Mouse (Mus musculus) Patski (cell line): ENCODE measurements at regions not wholly inside any gene's neighbourhood (a gene's known extent, or its start where the extent isn't known, plus 50 kb on each side); places are given as distances from the start of the nearest gene placed in this dataset.

Source experiments
- ATAC-seq: fragments of 100-300 bp; one replicate; pipeline ENCODE4 v1.8.0; 2021
- CTCF ChIA-PET: fragments of 350-600 bp; sonication (Branson Sonifier 250); formaldehyde crosslinking; loops from one replicate; lab custom pipeline; 2022; ENCODE audit warnings: inconsistent platforms; lab: Charles Lee
- POLR2A ChIA-PET: fragments of 350-600 bp; sonication (Branson Sonifier 250); formaldehyde crosslinking; loops from one replicate; lab custom pipeline; 2022; ENCODE audit warnings: antibody characterized with exemption, inconsistent platforms; lab: Charles Lee
- DNase-seq: peaks from one replicate; pipeline ENCODE4 v3.0.0-alpha.2; 2011; ENCODE audit warnings: low read depth, low spot score
- H3K27me3 ChIP-seq: fragments of 371-371 bp; one replicate; pipeline ENCODE4 v1.5.1; 2021
- CTCF ChIP-seq: fragments of 100-300 bp; IDR thresholded peaks from one replicate; pipeline ENCODE4 v1.5.1; 2021
- in situ Hi-C: fragments of 300-500 bp; cut with MboI; formaldehyde crosslinking; loops from 3 replicates; pipeline ENCODE4 v1.11.1; 2018; ENCODE audit warnings: low pct_unique_long_range_greater_than_20kb, mixed read lengths

DNA sequence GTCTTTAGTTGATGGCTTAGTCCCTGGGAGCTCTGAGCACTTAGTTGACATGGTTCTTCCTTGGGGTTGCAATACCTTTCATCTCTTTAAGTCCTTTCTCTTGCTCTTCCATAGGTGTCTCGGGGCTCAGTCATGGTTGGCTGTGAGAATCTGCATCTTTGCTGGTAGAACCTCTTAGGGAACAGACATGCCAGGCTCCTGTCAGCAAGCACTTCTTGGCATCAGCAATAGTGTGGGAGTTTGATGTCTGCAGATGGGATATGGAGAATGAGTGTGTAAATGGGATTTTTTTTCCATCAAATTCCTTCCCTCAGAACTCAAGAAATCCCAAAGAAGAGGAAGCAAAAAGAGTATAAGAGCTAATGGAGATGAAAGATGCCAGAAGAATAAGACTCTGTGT lies 1975.9 kb upstream of the Gm12353 start:
- no peaks in the 10 kb centered on the region for H3K27me3 ChIP-seq
- ATAC-seq (no peak), DNase-seq (no peak)
- in situ Hi-C loops: no loop called here
- ChIA-PET POLR2A (no interaction called here), CTCF (no interaction called here)
- TF ChIP-seq CTCF: no peak

DNA sequence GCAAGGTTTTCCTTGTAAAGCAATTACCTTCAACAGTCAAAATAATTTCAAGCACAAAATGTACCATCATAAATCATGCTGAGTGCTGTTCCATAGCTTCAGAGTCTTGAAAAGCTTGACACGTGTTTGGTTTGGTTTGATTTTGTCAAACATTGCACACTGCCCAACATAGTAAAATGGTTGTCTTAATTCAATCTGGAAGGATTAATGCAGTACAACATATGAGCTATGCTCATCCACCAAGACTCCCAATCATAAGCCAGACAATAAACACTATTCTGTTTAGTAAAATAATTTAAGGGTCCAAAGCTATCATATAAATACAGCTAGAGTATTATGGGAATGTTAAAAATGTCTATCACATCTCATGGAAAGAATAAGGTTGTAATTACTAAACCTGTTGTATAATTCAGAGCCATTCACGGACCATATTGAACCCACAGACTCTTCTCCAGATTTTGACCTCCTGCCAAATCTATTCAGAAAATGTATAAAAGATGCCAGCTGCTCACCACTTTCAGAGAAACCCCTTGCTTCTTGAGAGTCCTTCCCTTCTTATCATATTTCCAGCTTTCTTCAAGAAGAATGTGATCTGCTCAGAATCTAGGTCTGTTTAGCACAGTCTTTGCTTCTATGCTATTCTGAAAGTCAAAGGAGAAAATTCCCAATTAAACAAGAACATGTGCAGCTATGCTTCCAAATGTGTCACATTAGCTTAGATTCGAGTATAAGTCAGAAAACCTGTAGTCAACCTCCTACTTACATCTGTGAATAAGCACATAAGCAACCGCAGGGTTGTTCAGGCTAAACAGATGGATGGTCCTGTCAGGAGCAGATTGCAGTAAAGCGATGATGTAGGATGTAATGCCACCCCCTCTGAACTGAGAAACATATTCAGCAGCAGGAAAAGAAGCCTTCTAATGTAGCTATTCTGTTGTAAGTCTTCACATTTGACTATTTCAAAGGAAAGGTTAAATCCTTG lies 1969.4 kb upstream of the Gm12353 start:
- POLR2A ChIA-PET: no interaction called here
- ATAC-seq (no peak), DNase-seq (no peak)
- in situ Hi-C loops: no loop called here
- CTCF ChIA-PET: interaction anchor here (0.6 kb wide), 1 partner anchor 11 kb away, joined by 3 read pairs; no protein-coding TSS in a partner anchor
- no peak for TF ChIP-seq CTCF
- H3K27me3 ChIP-seq: no peaks in the 10 kb centered on the region

DNA sequence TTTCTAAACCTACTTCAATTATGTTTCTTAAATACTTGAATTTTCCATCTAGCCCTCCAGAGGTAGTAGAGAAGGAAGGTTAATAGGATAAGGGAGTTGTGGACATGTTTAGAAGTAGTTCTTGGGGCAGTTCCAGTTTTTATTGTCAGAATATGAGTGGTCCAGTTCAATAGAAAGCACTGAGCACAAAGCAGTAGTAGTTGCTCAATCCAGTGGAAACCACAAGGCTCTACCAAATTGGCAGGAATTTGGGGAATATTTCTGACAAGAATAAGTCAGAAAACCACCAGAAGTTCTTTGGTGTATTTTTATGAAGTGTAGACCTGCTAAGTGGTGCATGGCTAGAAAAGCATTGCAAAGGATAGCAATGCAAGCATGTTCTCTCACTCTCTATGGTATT lies 1958.5 kb upstream of the Gm12353 start:
- ChIA-PET CTCF (no interaction called here), POLR2A (no interaction called here)
- in situ Hi-C loops: no loop called here
- no peak for DNase-seq
- no peaks in the 10 kb centered on the region for H3K27me3 ChIP-seq
- ATAC-seq: no peak
- no peak for TF ChIP-seq CTCF

DNA sequence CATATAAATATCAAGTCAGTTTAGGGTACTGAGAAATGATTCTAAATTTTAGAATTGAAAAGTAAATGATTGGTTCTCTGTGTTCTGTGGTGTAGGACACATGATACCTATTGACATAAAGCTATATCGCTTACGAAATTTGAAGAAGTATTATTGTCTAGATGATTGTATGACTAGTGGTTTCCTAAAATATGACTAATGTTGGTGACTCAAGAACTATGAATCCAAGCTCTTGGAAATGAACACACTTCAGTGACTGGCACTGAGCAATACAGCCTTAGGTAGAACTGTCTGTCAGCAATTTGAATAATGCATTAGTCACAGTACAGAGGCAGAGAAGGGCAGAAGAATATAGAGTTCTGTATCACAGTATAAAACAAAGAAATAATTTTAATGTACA lies 1955.9 kb upstream of the Gm12353 start:
- no peak for TF ChIP-seq CTCF
- in situ Hi-C loops: no loop called here
- POLR2A ChIA-PET: no interaction called here

DNA sequence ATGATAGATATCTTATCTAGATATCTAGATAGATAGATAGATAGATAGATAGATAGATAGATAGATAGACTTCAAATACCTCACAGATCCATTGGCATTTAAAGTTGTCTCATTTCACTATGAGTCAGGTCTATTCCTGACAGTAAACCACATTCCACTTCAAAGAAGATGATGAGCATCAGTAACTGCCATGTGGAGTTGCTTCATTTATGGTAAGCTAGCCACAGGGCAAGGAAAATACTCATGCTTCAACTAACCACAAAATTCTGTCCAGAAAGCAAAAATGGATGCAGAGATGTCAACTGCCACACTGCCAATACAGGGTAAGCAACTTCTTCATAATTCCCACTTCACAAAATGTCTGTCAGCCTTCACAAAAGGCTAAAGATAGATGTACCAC lies 1951.7 kb upstream of the Gm12353 start:
- ATAC-seq (no peak), DNase-seq (no peak)
- ChIA-PET CTCF (no interaction called here), POLR2A (no interaction called here)
- in situ Hi-C loops: no loop called here
- no peak for TF ChIP-seq CTCF
- no peaks in the 10 kb centered on the region for H3K27me3 ChIP-seq

More for the DNA sequence above, 1955.9 kb upstream of the Gm12353 start:
- no peaks in the 10 kb centered on the region for H3K27me3 ChIP-seq
- ATAC-seq: no peak
- DNase-seq: no peak
- CTCF ChIA-PET: no interaction called here

DNA sequence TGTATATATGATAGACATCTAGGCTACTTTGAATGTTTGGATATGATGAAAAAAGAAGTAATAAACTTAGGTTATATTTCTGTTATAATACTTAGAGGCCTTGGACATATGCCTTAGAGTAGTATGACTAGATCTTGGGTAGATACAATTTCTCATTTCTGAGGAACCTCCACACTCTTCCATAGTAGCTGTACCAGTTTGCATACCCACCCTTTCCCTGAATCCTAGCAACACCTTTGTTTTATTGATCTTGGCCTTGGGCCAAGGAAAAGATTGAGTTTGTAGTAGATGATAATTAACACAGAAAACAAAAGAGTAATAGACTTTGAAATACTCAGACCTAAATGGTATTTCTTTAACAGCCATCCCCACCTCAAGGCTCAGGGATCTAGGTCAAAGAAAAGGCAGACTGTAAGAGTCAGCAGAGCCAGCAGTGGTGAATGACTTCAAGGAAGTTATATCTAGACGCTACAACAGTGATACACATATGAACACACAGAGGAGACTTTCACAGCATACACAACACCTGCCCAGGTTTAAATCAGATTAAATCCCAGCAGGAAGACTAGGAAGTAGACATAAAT lies 1937.9 kb upstream of the Gm12353 start:
- ChIA-PET CTCF (no interaction called here), POLR2A (no interaction called here)
- H3K27me3 ChIP-seq: no peaks in the 10 kb centered on the region
- no peak for TF ChIP-seq CTCF
- DNase-seq (no peak), ATAC-seq (no peak)
- in situ Hi-C loops: no loop called here
